Mouse (Mus musculus) liver, embryonic 13.5 days (tissue): Measurements from ENCODE around the gene Mettl23. TPM values are rescaled to one million over a fixed set of nuclear protein-coding genes. Genes with fewer than 3 reads are reported as not detected.
"Not testable (repeated sequence)": the region's sequence is repeated elsewhere in the genome, so short reads cannot be mapped to it uniquely, and the experiment has no call there.

Source experiments
- ATAC-seq: fragments of 200-750 bp; cut with Nextera tagmentation; 2 replicates; pipeline ENCODE4 v1.8.0; 2017; ENCODE audit warnings: low read depth, mild to moderate bottlenecking, moderate number of reproducible peaks, moderate library complexity
- DNase-seq: peaks from one replicate; pipeline ENCODE4 v3.0.0; 2022
- H3K27ac ChIP-seq: fragments of 300-500 bp; sonication (generic); 2 replicates; pipeline ENCODE4 v1.5.1; 2015; ENCODE audit warnings: moderate library complexity, mild to moderate bottlenecking, inconsistent platforms
- H3K27me3 ChIP-seq: fragments of 300-500 bp; sonication (generic); 2 replicates; pipeline ENCODE4 v1.6.1; 2015; ENCODE audit warnings: mild to moderate bottlenecking, inconsistent platforms
- H3K36me3 ChIP-seq: fragments of 300-500 bp; sonication (generic); 2 replicates; pipeline ENCODE4 v1.6.1; 2015; ENCODE audit warnings: mild to moderate bottlenecking, inconsistent platforms
- H3K4me1 ChIP-seq: fragments of 300-500 bp; sonication (generic); replicated peaks from 2 replicates; pipeline ENCODE4 v1.6.1; 2015; ENCODE audit warnings: inconsistent platforms
- H3K4me2 ChIP-seq: fragments of 300-500 bp; sonication (generic); 2 replicates; pipeline ENCODE4 v1.6.1; 2015; ENCODE audit warnings: inconsistent platforms, mild to moderate bottlenecking, moderate library complexity
- H3K4me3 ChIP-seq: fragments of 300-500 bp; sonication (generic); replicated peaks from 2 replicates; pipeline ENCODE4 v1.5.1; 2015; ENCODE audit warnings: mild to moderate bottlenecking, inconsistent platforms
- H3K9ac ChIP-seq: fragments of 300-500 bp; sonication (generic); 2 replicates; pipeline ENCODE4 v1.6.1; 2015; ENCODE audit warnings: mild to moderate bottlenecking, inconsistent platforms
- H3K9me3 ChIP-seq: fragments of 300-500 bp; sonication (generic); replicated peaks from 2 replicates; pipeline ENCODE4 v1.6.1; 2016; ENCODE audit warnings: inconsistent platforms
- WGBS: fragments of 180-500 bp; shearing (Covaris S2); methylation state at CpG from one replicate; pipeline ENCODE4 v1.1.7; 2015; ENCODE audit not compliant: insufficient replicate concordance; 5-methylcytosine and 5-hydroxymethylcytosine counted together
- polyA plus RNA-seq: library from polyadenylated mRNA; unstranded; fragments of >200 nt; fragmentation: Nextera tagmentation; extraction: Ambion mirVana; gene quantifications from 2 replicates; pipeline ENCODE4 v1.2.1, GENCODE M21; 2015

The Mettl23 gene
- polyA plus RNA-seq, 1 experiment from 2014 or later, result 47.0 TPM

DNA sequence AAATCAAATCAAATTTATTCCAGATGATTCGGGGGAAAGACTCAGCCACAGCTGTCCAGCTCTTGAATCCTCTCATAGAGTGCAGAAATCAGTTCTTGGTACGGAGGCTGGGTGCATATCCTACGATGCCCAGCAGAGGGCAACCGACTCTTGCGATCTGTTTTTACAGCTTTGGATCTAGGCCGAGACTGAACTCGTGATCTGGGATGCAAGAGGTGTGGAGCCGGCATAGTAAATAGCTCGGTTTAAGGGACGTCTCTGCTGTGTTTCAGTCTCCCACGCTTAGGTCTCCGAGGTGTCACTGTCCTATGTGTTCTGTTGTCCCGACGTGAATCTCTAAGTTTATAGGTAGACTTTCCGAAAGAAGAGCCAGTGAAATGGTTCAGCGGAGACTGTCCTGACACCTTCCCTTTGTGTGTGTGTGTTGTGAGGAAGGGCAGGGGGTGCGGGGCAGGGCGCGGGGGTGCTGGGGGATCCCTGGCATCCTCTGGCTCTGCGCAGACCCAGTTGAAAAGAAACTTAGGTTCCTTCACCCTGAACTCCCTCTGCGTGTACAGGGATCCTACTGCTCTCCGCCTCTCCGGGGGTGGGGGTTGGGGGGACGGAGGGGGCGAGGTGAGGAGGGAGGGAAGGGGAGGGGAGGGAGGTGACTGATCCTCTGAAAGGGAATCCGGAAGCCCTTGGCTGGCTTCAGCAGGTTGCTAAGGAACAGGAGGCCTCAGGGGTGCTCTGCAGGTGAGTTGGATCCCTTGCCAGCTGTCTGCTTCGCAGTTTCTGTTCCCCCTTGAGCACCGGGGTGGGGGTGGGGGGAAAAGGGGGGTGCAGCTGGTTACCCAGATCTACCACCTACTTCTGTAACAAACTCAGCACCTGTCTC is 42.4 kb downstream of the Mettl23 start:
- H3K27me3 ChIP-seq, result peaks cover 25% of the 10 kb centered on the region
- H3K4me1 ChIP-seq, result peaks cover 4% of the 10 kb centered on the region
- no peak overlapping the region for H3K27ac ChIP-seq
- ATAC-seq (no peak; the same call in 1 of the 2 replicates), DNase-seq (peak; percentile 15)
- WGBS, result 5% methylated on average over 28 of the region's 28 CpGs
- no peak overlapping the region for H3K9ac ChIP-seq
- H3K4me3 ChIP-seq, result peak overlapping the region; percentile 16; the same call in 1 of the 2 replicates
- no peaks in the 10 kb centered on the region for H3K36me3 ChIP-seq
- peak overlapping the region; percentile 23 for H3K4me2 ChIP-seq
- H3K9me3 ChIP-seq, result no peaks in the 10 kb centered on the region

GRCm38 (mm10) chr11:116887136-116887535 is 44.1 kb downstream of the Mettl23 start:
- Histone ChIP-seq H3K4me1 (peaks cover 4% of the 10 kb centered on the region), H3K27me3 (peaks cover 27% of the 10 kb centered on the region), H3K27ac (no peak overlapping the region), H3K9me3 (no peaks in the 10 kb centered on the region), H3K36me3 (no peaks in the 10 kb centered on the region), H3K4me2 (no peak overlapping the region), H3K9ac (no peak overlapping the region), H3K4me3 (no peak overlapping the region)
- 53% methylated on average over 5 of the region's 5 CpGs for WGBS
- DNase-seq (no peak), ATAC-seq (no peak)

GRCm38 (mm10) chr11:116893532-116894442 is 50.7 kb downstream of the Mettl23 start:
- 0 out of 2 replicates have a peak, but pooled peaks cover 11% of the 10 kb centered on the region for H3K27me3 ChIP-seq
- ATAC-seq (no peak), DNase-seq (no peak)
- H3K4me1 ChIP-seq, result no peaks in the 10 kb centered on the region
- no peaks in the 10 kb centered on the region for H3K36me3 ChIP-seq
- no peak overlapping the region for H3K27ac ChIP-seq
- H3K9ac ChIP-seq, result no peak overlapping the region
- H3K4me3 ChIP-seq, result no peak overlapping the region
- no peak overlapping the region for H3K4me2 ChIP-seq
- no peaks in the 10 kb centered on the region for H3K9me3 ChIP-seq
- WGBS, result 63% methylated on average over 19 of the region's 19 CpGs

DNA sequence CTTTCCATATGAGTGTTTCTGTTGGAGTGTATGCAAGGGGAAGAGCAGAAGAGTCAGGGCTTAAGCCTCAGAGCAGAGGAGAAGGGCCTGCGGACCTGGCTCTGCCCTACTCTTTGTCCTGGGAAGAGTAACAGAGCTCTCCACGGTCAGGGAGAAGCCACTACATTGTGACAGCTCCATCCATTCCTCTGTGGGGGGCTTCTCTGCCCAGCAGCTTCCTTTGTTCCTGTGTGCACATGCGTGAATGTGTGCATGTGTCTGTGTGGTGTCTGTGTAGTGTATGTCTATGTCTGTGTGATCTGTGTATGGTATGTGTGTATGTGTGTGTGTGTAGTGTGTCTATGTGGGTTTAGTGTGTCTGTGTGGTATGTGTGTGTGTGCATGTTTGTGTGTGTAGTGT is 52.3 kb downstream of the Mettl23 start:
- no peak for ATAC-seq

DNA sequence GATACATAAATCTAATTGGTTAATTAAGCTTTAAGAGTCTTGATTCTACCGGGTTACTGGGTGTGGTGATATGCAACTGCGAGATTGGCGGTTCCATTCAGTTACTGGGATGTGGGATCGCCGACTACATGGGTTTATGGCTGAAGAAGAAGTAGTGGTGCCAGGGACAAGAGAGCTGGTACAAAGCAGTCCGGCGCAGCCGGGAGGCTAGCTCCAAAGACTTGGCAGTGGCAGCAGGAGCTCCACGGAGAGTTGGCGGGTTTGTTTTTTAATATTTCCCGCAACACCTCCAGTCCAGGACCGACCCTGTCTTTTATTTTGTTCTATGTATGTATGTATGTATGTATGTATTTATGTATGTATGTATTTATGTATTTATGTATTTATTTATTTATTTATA is 56.2 kb downstream of the Mettl23 start:
- no peak for DNase-seq
- H3K9ac ChIP-seq, result no peak overlapping the region
- 83% methylated on average over 12 of the region's 12 CpGs for WGBS
- no peak overlapping the region for H3K4me2 ChIP-seq
- no peak overlapping the region for H3K4me3 ChIP-seq
- H3K4me1 ChIP-seq, result no peaks in the 10 kb centered on the region
- H3K36me3 ChIP-seq, result no peaks in the 10 kb centered on the region
- H3K27me3 ChIP-seq, result peaks cover 20% of the 10 kb centered on the region
- ATAC-seq, result no peak
- no peak overlapping the region for H3K27ac ChIP-seq
- H3K9me3 ChIP-seq, result no peaks in the 10 kb centered on the region

More for the DNA sequence above, 52.3 kb downstream of the Mettl23 start:
- H3K4me2 ChIP-seq, result no peak overlapping the region
- WGBS, result 53% methylated on average over 3 of the region's 3 CpGs
- no peak overlapping the region for H3K27ac ChIP-seq
- H3K27me3 ChIP-seq, result 0 out of 2 replicates have a peak, but pooled peaks cover 11% of the 10 kb centered on the region
- no peak overlapping the region for H3K4me3 ChIP-seq
- no peak overlapping the region for H3K9ac ChIP-seq
- H3K4me1 ChIP-seq, result no peaks in the 10 kb centered on the region
- no peaks in the 10 kb centered on the region for H3K36me3 ChIP-seq
- DNase-seq, result no peak
- H3K9me3 ChIP-seq, result no peaks in the 10 kb centered on the region

DNA sequence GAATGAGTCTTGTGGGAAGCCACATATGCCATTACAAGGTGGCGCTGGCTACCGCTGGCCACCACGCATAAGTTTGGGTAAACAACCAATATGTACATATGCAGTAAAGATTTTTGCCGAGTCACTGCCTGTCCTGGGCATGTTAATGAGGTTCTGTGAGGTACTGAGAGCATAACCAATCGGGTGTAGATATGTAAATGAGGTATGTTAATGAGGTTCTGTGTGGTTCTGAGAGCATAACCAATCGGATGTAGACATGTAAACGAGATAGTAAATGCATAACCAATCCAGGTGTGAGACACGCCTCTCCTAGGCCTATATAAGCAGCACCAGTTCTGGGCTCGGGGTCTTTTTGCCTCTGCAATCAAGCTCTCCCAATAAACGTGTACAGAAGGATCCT is 59.5 kb downstream of the Mettl23 start:
- not testable (repeated sequence) for H3K36me3 ChIP-seq, DNase-seq, ATAC-seq, H3K9ac ChIP-seq, H3K4me3 ChIP-seq, H3K9me3 ChIP-seq, H3K4me2 ChIP-seq, H3K27ac ChIP-seq
- Histone ChIP-seq H3K27me3 (peaks cover 35% of the 10 kb centered on the region), H3K4me1 (peaks cover 12% of the 10 kb centered on the region)
- WGBS, result 74% methylated on average over 10 of the region's 10 CpGs

Other genes starting within 250 kb of the Mettl23 start
- gene Rhbdf2, start 216.3 kb upstream of the Mettl23 start, polyA plus RNA-seq, result 5.8 and 6.6 TPM in 2 replicates
- gene Prcd, start 189.7 kb upstream of the Mettl23 start, polyA plus RNA-seq, result 0.31 and 0.33 TPM in 2 replicates
- 0.60 and 0.70 TPM in 2 replicates for gene Cygb, start 189.0 kb upstream of the Mettl23 start, polyA plus RNA-seq
- gene St6galnac1, start 67.8 kb upstream of the Mettl23 start, polyA plus RNA-seq, result not detected in 2 replicates
- 2.0 and 2.5 TPM in 2 replicates for gene Mxra7, start 15.2 kb upstream of the Mettl23 start, polyA plus RNA-seq
- gene Jmjd6, start 171 bp downstream of the Mettl23 start, polyA plus RNA-seq, result 38.1 and 40.1 TPM in 2 replicates
- 10.4 and 11.8 TPM in 2 replicates for gene Mfsd11, start 9.2 kb downstream of the Mettl23 start, polyA plus RNA-seq
- gene Srsf2, start 9.8 kb downstream of the Mettl23 start, polyA plus RNA-seq, result 543 and 573 TPM in 2 replicates
- 0.06 TPM in 1 of 2 replicates, not detected in the other for gene Mgat5b, start 75.6 kb downstream of the Mettl23 start, polyA plus RNA-seq